Mouse (Mus musculus): ENCODE data around the gene Gm29582. TPM values are rescaled to one million over a fixed set of nuclear protein-coding genes. Genes with fewer than 3 reads are reported as not detected.
"Not testable (repeated sequence)": the region's sequence is repeated elsewhere in the genome, so short reads cannot be mapped to it uniquely, and the experiment has no call there.

The Gm29582 gene
- total RNA-seq (2021), result not detected
- long read RNA-seq, experiment 1, result 0 reads
- long read RNA-seq, experiment 2, result 0 reads

GRCm38 (mm10) chrY:30738461-30738860 lies at the start of gene Gm29582:
TSS of gene Gm29582 (minus strand) at chrY:30738561.
- DNase-seq (ENCODE audit: extremely low spot score in 1 of 2, low spot score in 2 of 2); intact Hi-C loops (cut with DNase I); H3K4me3 ChIP-seq; H3K27ac ChIP-seq: not testable (repeated sequence)

Measured in left cerebral cortex, adult 2 months (tissue).